Mouse (Mus musculus): ENCODE results near the gene Padi4.

GRCm38 (mm10) chr4:140785217-140785616 lies 11.2 kb upstream of the Padi4 start:
- TF ChIP-seq CTCF (IDR thresholded peaks at IDR 0.05) (no peak), EP300 (IDR thresholded peaks at IDR 0.05; ENCODE audit: insufficient read depth, low read depth, low read length) (no peak)
